Mouse (Mus musculus) MEL (cell line): ENCODE measurements around the gene Olfr1337. TPM values are rescaled to one million over a fixed set of nuclear protein-coding genes. Genes with fewer than 3 reads are reported as not detected.
"Not testable (repeated sequence)": the region's sequence is repeated elsewhere in the genome, so short reads cannot be mapped to it uniquely, and the experiment has no call there.

Experiments used
- DNase-seq: peaks from one replicate; pipeline ENCODE4 v3.0.0; 2011; ENCODE audit warnings: low read depth, low spot score
- H3K27ac ChIP-seq: 2 replicates; pipeline ENCODE4 v1.5.1; 2012; ENCODE audit warnings: low read depth, mild to moderate bottlenecking, control low read depth, low read length, moderate library complexity; ENCODE audit not compliant: control insufficient read depth
- H3K27me3 ChIP-seq, 2 experiments: fragments of 150-350 bp in 1 of 2; sonication (generic) in 1 of 2; 2 replicates each; pipeline ENCODE4 v1.6.1; 2012; ENCODE audit warnings: low read length in 2 of 2, mild to moderate bottlenecking in 2 of 2, improper control_type of control experiment in 1 of 2, moderate library complexity in 1 of 2; ENCODE audit not compliant: insufficient read depth in 2 of 2, control insufficient read depth in 1 of 2
- H3K36me3 ChIP-seq, 2 experiments: 2 replicates each; pipeline ENCODE4 v1.6.1; 2012 to 2014; ENCODE audit warnings: low read length in 2 of 2, improper control_type of control experiment in 1 of 2, inconsistent platforms in 1 of 2, mild to moderate bottlenecking in 1 of 2; ENCODE audit not compliant: insufficient read depth in 2 of 2, control insufficient read depth in 1 of 2
- H3K4me1 ChIP-seq, 2 experiments: fragments of 150-350 bp in 1 of 2; sonication (generic) in 1 of 2; 2 replicates each; pipeline ENCODE4 v1.6.1; 2012; ENCODE audit warnings: low read length in 2 of 2, improper control_type of control experiment in 1 of 2, mild to moderate bottlenecking in 1 of 2; ENCODE audit not compliant: insufficient read depth in 2 of 2, control insufficient read depth in 1 of 2
- H3K4me3 ChIP-seq, 2 experiments: fragments of 150-350 bp in 1 of 2; sonication (generic) in 1 of 2; 2 replicates each; pipeline ENCODE4 v1.5.1; 2012; ENCODE audit warnings: low read depth in 2 of 2, low read length in 2 of 2, mild to moderate bottlenecking in 2 of 2, moderate library complexity in 2 of 2, control low read depth in 1 of 2, improper control_type of control experiment in 1 of 2; ENCODE audit not compliant: control insufficient read depth in 1 of 2, insufficient read depth in 1 of 2
- H3K79me2 ChIP-seq: 2 replicates; pipeline ENCODE4 v1.6.1; 2012; ENCODE audit warnings: mild to moderate bottlenecking, low read length, moderate library complexity; ENCODE audit not compliant: control insufficient read depth, poor library complexity, insufficient read depth
- H3K9ac ChIP-seq: 2 replicates; pipeline ENCODE4 v1.6.1; 2012; ENCODE audit warnings: low read depth, mild to moderate bottlenecking, control low read depth, low read length, moderate library complexity; ENCODE audit not compliant: control insufficient read depth, poor library complexity, severe bottlenecking
- H3K9me3 ChIP-seq: fragments of 150-350 bp; sonication (generic); replicated peaks from 2 replicates; pipeline ENCODE4 v1.6.1; 2012; ENCODE audit warnings: mild to moderate bottlenecking, low read length, improper control_type of control experiment, moderate library complexity; ENCODE audit not compliant: insufficient read depth
- ETS1 ChIP-seq: IDR thresholded peaks from 2 replicates; pipeline ENCODE4 v1.6.1; 2012; ENCODE audit warnings: low read depth, mild to moderate bottlenecking, inconsistent platforms, low read length, improper control_type of control experiment, moderate library complexity
- GABPA ChIP-seq: IDR thresholded peaks from 2 replicates; pipeline ENCODE4 v1.6.1; 2012; ENCODE audit warnings: low read depth, mild to moderate bottlenecking, inconsistent platforms, low read length, improper control_type of control experiment, moderate library complexity
- JUND ChIP-seq: IDR thresholded peaks from 2 replicates; pipeline ENCODE4 v1.6.1; 2011; ENCODE audit warnings: low read depth, mild to moderate bottlenecking, improper control_type of control experiment, low read length
- MAFK ChIP-seq: IDR thresholded peaks from 2 replicates; pipeline ENCODE4 v1.6.1; 2011; ENCODE audit warnings: low read depth, mild to moderate bottlenecking, low read length, improper control_type of control experiment, borderline replicate concordance
- MEF2A ChIP-seq: IDR thresholded peaks from 2 replicates; pipeline ENCODE4 v1.6.1; 2014; ENCODE audit warnings: low read depth, mild to moderate bottlenecking, inconsistent platforms, low read length, improper control_type of control experiment; ENCODE audit not compliant: poor library complexity, insufficient replicate concordance, severe bottlenecking; ENCODE audit errors: extremely low read depth
- NELFE ChIP-seq: IDR thresholded peaks from 2 replicates; pipeline ENCODE4 v1.6.1; 2011; ENCODE audit warnings: low read depth, low read length, improper control_type of control experiment
- TBP ChIP-seq: IDR thresholded peaks from 2 replicates; pipeline ENCODE4 v1.8.0; 2011; ENCODE audit warnings: low read depth, low read length, improper control_type of control experiment
- ZMIZ1 ChIP-seq: IDR thresholded peaks from 2 replicates; pipeline ENCODE4 v1.6.1; 2012; ENCODE audit warnings: low read depth, mild to moderate bottlenecking, inconsistent platforms, low read length, improper control_type of control experiment, moderate library complexity
- polyA plus RNA-seq, 2 experiments: library from polyadenylated mRNA; stranded (reverse) in 1 of 2; unstranded in 1 of 2; fragments of >175 nt in 1 of 2; fragments of >200 nt in 1 of 2; gene quantifications; 2 replicates each; pipeline versions ENCODE4 v1.2.1 to v1.2.4; 2012; ENCODE audit warnings: low replicate concordance in 2 of 2, low read depth in 1 of 2; ENCODE audit not compliant: insufficient read length in 2 of 2, insufficient read depth in 1 of 2, missing spikeins in 1 of 2
- total RNA-seq: library from RNA; depleted of rRNA; stranded (reverse); fragments of 300-350 nt; gene quantifications from 2 replicates; pipeline ENCODE4 v1.2.3, GENCODE M21; 2012; rRNA removed

Gene Olfr1337
- total RNA-seq (not detected in 2 replicates), polyA plus RNA-seq (not detected)

- no peaks in the 10 kb centered on the region for H3K4me1 ChIP-seq
- H3K9me3 ChIP-seq: no peaks in the 10 kb centered on the region
- no peak for DNase-seq
- H3K36me3 ChIP-seq: no peaks in the 10 kb centered on the region
- TF ChIP-seq NELFE: no peak
- H3K27ac ChIP-seq: no peak within 1 kb of the TSS
- no peaks in the 10 kb centered on the region for H3K79me2 ChIP-seq
- H3K27me3 ChIP-seq: no peaks in the 10 kb centered on the region
- H3K4me3 ChIP-seq: no peak within 1 kb of the TSS
- H3K9ac ChIP-seq: no peak within 1 kb of the TSS
Measured at GRCm38 (mm10) chr4:118782486-118782885, at the start of gene Olfr1337. TSS of gene Olfr1337 (minus strand) at chr4:118782586.

- Histone ChIP-seq H3K79me2 (no peaks in the 10 kb centered on the region), H3K27me3 (no peaks in the 10 kb centered on the region), H3K9me3 (no peaks in the 10 kb centered on the region), H3K4me3 (no peak overlapping the region), H3K9ac (no peak overlapping the region)
- no peak for TF ChIP-seq ETS1
- TF ChIP-seq, all 39 proteins: peak for 0
- no peak overlapping the region for H3K27ac ChIP-seq
- DNase-seq: no peak
- no peaks in the 10 kb centered on the region for H3K4me1 ChIP-seq
- H3K36me3 ChIP-seq: no peaks in the 10 kb centered on the region
Measured at GRCm38 (mm10) chr4:118818921-118819320, 36.5 kb upstream of the Olfr1337 start.

GRCm38 (mm10) chr4:118809844-118810243 is 27.5 kb upstream of the Olfr1337 start, which contains the start of gene Olfr1335:
TSS of gene Olfr1335 (minus strand) at chr4:118809944.
- H3K36me3 ChIP-seq: no peaks in the 10 kb centered on the region
- no peaks in the 10 kb centered on the region for H3K9me3 ChIP-seq
- H3K27me3 ChIP-seq: no peaks in the 10 kb centered on the region; a peak in 1 of 4 replicates
- H3K4me3 ChIP-seq: no peak within 1 kb of the TSS
- TF ChIP-seq ZMIZ1 (no peak), GABPA (no peak), MAFK (no peak), TBP (no peak), MEF2A (no peak), JUND (no peak)
- no peaks in the 10 kb centered on the region for H3K4me1 ChIP-seq
- no peak within 1 kb of the TSS for H3K9ac ChIP-seq
- no peak within 1 kb of the TSS for H3K27ac ChIP-seq
- no peak for DNase-seq
- no peaks in the 10 kb centered on the region for H3K79me2 ChIP-seq

GRCm38 (mm10) chr4:118792796-118793195 is 10.4 kb upstream of the Olfr1337 start:
- not testable (repeated sequence) for DNase-seq, H3K9ac ChIP-seq, H3K79me2 ChIP-seq, H3K4me3 ChIP-seq, H3K27ac ChIP-seq, H3K9me3 ChIP-seq, H3K4me1 ChIP-seq, H3K36me3 ChIP-seq, H3K27me3 ChIP-seq
